Mouse (Mus musculus): ENCODE results near the gene Lmntd1.

Lmntd1 gene

DNA sequence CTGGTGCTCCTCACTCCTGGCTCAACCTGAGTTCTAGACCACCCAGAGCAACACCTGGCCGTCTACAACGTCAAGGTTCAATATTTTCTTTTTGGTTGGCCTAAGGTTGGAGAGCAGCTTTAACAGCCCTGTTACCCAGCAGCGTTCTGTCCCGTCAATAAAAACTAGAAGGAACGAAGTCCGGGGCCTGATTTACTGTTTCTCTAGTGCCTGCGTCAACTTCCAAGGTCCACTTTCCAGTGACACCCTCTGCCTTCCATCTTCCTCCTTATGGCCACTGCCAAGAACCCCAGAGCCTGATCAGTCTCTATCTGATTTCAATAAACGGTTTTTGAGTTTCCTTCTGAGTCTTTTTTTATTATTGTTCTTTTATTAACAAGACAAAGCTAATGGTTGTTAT lies 267.8 kb downstream of the Lmntd1 start:
- in situ Hi-C loops (cut with MseI, MboI): loop anchor here in 1 of 2 experiments (10.0 kb wide), 1 partner anchor 162 kb away; no protein-coding TSS in a partner anchor

DNA sequence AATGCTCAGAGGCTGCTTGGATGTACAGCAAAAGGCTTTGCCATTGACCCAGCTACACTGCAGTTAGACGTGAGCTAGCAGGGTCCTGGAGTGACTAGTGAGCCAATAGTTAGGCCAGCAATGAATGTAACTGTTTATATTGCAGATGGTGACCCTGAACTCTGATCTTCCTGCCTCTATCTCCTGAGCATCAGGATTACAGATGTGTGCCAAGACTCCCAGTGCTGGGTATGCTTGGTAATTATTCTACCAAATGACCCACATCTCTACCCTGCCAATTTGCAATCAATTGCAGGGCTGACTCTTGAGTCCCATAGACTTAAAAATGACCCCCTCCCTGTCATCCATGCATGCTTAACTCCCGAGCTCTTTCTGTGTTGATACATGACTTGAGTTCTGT lies 269.4 kb downstream of the Lmntd1 start:
- in situ Hi-C loops (cut with MseI, MboI): loop anchor here (5.0 to 10.0 kb wide), 2 partner anchors 102 to 160 kb away; no protein-coding TSS in a partner anchor

DNA sequence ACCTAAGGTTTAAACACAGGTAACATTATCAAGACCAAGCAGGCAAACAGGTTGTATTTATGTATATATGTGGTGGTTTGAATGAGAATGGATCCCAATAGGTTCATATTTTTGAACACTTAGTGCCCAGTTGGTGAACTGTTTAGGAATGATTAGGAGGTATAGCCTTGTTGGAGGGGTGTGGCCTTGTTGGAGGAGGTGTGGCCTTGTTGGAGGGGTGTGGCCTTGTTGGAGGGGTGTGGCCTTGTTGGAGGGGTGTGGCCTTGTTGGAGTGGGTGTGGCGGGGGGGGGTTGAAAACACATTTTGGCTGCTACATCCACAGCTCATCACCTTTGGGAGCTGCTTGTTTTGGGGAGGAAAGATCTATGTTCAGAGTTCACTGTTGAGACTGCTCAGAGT lies 270.7 kb downstream of the Lmntd1 start:
- in situ Hi-C loops (cut with MseI, MboI): loop anchor here (5.0 to 10.0 kb wide), 2 partner anchors 101 to 159 kb away; no protein-coding TSS in a partner anchor

DNA sequence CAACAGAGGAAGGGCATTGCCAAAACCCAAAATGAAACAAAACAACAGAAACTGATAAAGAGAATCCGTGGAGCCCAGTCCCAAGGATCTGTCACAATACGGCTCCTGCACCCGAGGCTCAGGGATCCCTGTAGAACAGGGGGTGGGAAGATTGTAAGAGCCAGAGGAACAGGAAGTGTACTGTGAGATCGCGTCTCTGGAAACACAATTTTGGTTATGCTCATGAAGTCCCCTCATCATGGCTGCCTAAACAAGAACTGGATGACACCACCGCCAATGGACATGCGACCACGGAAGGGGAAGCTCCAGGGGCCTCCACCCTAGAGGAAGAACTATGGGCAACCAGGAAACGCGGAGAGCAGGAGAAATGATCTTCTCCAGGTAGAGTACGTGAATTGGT lies 271.3 kb downstream of the Lmntd1 start:
- in situ Hi-C loops (cut with MseI, MboI): loop anchor here (5.0 to 10.0 kb wide), 2 partner anchors 101 to 158 kb away; no protein-coding TSS in a partner anchor

DNA sequence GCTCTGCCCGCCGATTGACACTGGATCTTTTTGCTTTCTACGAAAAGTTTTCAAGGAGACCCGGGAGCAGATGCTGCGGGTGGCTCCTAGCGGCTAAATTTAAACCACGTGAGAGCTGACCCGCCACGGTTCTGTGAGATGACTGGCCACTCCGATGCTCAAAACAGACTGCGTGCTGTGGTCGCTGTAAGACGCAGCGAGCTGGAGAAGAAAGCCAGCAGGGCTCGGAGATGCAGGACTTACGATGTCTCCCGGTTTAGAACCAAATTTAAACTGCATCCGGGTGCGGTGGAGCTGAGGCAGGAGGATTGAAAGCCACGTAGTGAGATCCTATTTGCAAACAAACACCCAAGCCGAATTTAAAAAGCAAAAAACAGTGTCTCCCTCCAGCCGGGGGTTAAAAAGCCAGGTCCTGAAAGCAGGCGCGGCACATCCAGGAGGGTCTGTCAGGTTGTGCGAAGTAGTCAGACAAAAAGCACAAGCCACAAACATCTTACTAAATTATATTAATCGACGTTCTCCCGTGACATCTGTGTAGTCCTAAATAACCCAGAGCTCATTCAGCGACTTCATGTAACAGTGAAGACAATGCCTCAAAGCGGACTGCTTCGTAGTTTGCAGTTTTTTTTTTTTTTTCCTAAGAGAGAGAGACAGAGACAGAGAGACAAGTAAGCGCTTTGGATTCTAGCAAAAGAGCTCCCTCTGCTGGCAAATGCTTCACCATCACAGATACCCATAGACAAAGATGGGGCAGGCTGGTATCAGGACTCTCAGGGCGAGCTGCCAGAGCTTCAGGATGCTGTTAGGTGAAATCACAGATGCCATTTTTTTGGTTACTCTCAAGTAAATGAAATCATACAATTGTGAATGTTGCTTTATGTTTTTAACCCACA lies 272.6 kb downstream of the Lmntd1 start:
- in situ Hi-C loops (cut with MseI, MboI): loop anchor here (5.0 to 10.0 kb wide), 2 partner anchors 99 to 157 kb away; no protein-coding TSS in a partner anchor

DNA sequence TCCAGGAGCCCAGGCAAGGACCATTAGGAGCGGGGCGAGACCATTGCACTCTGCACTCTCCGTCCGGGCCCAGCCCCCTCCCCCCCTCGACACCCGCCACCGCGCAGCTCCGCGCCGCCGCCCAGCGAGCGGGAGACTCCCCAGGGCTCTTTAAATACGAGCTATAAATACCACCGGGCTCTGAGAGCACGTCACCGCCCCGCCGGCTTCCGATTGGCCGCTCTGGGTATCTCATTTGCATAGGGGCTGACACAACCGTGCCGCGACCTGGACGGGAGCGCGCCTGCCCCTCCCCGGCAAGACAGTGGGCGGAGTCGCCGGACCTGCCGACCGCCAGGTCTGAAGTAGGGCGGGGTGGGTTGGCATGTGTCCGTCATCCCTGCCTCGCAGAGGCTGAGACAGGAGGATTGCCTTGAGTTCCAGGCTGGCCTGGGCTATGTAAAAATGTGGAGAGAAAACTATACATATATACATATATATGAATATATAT lies 273.4 kb downstream of the Lmntd1 start:
- in situ Hi-C loops (cut with MseI, MboI): loop anchor here (5.0 to 10.0 kb wide), 2 partner anchors 98 to 156 kb away; no protein-coding TSS in a partner anchor

DNA sequence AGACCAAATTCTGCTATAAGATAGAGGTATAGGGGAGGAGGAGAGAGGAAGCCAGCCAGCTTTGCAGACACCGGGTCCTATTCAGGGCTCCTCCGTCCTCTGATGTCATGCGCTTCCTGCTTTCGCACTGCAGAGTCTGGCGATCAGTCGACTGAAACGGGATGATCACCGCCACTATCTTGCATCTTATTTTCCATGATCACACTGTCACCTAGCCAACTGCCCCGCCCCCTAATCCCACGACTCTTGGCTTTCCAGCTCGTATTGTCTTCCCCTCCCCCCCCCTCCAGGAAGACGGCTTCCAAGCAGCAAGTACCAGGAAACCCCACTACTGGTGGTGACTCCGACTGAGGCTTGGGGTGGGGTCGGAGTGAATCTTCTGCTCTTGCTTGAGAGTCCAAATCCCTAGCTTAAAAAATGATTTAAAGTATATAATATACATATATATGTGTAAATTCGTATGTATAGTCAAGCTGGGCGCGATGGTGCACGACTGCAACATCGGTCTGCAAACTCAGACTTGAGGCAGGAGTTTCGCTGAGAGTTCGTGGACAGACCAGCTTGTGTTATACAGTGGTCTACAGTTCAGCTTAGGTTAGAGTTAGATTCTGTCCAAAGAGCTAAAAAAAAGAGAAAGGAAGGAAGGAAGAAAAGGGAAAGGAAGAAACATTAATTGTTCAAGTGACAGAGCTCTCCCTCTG lies 274.0 kb downstream of the Lmntd1 start:
- in situ Hi-C loops (cut with MseI, MboI): loop anchor here (5.0 to 10.0 kb wide), 3 partner anchors 48 to 155 kb away; no protein-coding TSS in a partner anchor

DNA sequence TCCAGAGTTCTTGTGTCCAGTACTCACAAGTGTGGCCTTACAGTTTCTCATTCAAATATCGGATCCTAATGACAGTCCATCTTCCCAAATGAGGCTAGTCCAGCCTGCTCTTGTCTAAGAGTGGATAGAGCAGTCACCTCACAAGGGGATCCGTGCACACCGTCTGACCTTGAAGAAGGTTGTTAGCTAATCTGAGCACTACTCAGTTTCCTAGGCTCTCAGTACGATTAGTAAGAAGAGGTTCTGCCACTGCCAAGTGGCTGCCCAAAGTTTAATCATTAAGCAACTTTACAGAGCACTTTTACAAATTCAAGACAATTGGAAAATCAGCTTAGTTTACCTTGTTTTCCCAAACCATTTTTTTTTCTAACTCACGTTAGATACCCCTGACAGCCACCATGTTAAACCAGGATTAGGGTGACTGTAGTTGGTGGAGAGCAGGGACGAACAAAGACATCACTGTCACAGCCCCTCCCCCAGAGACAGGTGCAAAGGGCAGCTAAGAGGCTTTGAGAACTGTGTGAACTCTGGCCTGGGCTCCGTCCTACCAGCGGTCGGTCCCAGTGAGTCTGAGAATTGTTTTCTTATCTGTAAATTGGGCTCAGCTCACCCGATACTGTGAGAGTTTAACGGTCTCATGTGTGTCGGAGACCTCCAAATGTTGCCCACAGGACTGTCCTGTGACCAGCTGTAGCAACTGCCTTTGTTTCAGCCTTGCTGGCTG lies 275.4 kb downstream of the Lmntd1 start:
- in situ Hi-C loops (cut with MseI, MboI): loop anchor here in 1 of 2 experiments (5.0 kb wide), 1 partner anchor 46 kb away; no protein-coding TSS in a partner anchor

DNA sequence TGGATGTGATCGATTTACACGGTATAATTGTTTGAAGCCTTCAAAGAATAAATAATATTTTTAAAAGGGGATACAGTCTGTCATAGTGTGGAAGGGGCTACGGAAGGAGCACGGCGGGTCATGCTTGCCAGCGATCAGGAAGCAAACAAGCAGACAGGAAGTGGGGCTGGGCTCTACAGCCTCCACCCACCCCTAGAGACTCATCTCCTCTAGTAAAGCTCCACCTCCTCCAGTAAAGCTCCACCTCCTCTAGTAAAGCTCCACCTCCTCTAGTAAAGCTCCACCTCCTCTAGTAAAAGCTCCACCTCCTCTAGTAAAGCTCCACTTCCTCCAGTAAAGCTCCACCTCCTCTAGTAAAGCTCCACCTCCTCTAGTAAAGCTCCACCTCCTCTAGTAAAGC lies 276.6 kb downstream of the Lmntd1 start:
- in situ Hi-C loops (cut with MseI, MboI): loop anchor here in 1 of 2 experiments (5.0 kb wide), 1 partner anchor 45 kb away; no protein-coding TSS in a partner anchor

DNA sequence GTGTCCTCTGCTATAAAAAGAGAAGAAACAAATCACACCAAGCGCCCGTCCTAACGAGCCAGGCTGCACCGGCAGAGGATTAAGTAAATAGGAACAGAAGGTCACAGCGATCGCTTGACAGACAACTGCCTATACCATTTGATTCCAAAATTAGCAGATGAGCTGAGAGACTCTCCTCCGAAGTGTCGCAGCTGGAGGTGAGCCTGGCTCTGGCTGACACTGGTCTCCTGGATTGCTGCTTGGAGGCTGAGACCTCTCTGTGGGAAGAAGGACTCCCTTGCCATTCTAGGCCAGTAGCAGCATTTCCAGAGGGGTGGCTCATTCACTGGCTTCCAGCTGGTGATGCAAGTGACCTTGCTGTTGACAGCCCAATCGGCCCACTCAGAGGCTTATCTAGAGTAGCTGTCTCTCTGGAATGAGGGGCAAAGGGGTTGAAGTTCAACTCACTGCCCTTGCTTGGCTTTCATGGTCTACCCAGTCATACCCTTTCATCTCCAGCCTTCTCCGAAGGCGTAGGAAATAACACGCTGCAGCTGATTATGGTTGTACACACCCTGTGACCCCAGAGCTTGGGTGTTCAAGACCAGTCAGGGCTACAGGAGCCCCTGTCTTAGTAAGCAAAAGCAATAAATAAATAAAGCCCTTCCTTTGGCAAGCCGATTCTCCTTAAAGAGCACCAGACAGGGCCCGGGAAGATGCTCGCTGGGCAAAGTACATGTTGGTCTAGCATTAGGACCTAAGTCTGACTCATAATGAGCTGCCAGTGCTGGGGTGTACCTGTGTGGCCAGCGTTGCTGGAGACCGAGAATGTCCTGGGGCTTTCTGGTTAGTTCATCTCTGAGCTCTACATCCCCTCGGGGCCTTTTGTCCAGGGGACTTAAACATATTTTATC lies 278.0 kb downstream of the Lmntd1 start:
- in situ Hi-C loops (cut with MseI, MboI): loop anchor here in 1 of 2 experiments (5.0 kb wide), 1 partner anchor 44 kb away; no protein-coding TSS in a partner anchor

DNA sequence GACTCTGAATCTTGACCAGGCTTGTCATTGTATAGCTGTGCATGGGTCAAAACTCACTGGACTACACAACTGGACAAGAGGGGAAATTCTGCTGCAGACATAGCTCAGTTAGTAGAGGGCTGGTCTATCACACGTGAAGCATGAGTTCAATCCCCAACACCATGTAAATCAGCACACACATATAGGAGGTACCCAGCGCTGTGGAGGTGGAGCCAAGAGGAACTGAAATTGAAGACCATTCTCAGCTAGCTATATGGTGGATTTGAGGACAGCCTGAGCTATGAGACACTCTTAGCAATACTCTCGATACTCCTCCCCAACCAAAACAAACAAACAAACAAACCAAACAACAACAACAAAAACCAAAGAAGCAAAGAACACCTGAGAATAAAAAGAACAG lies 279.9 kb downstream of the Lmntd1 start:
- in situ Hi-C loops (cut with MseI, MboI): no loop called here

DNA sequence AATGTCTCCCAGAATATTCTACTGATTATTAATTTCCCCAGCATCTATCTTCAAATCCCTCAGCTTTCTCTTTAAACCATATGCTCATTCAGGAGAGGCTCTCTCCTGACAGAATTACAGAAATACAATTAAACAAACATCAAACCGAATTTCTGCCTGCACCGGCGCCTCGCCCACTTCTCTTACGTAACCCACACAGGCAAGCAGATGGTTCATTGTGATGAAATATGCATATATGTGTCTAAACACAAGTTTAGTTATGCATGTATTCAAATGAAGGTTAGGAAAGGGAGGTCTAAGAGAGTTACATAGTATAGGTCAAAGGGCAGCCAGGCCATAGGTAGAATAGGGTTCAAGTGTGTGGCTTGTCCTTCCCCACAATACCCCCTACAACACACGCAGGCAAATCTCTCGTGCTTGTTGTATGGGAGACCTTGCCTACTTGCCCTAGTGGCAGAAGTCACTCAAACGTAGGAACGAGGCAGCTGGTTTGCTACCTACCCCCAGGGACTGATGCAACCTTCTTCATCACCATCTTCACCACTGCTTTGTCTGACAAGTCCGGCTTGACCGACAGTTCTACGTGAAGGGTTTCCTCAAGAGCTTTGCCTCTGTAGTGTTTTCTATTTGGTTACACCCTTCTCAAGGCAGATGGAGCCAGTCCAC lies 287.8 kb downstream of the Lmntd1 start:
- in situ Hi-C loops (cut with MseI, MboI): no loop called here

DNA sequence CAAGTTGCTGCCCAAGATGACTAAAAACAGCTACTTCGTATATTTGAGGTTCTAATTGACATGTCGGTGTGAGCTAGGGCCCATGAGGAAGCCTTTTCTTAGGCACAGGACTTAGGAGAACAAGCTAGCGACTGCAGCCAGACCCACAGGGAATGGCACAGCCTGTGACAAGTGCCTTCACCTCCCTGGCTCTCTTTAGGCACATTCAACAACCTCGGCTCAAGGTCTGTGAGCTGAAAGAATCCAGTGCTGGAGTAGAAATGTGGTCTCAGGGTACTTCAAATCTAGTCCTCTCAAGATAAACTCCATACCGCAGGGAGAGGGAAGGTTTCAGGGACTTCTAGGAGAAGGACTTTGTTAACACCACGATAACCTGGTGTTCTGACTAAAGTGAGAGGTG lies 289.0 kb downstream of the Lmntd1 start:
- in situ Hi-C loops (cut with MseI, MboI): no loop called here

DNA sequence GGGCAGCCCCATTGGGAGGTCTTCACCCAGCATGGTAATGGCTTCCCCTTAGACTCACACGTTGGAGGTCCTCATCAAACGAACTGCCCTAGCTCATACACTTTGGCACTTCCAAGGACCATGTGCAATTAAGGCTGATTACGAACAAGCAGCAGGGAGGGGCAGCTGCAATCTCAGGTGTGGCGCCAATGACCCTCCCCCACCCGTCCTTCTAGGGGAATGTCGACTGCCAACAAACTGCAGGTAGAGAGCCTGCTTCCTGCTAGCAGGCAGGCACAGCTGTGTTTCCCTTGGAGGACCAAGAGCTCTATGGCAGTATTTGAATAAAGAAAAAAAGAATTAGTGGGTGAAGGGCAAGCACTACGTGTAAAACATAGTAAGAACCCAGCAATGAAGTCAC lies 289.6 kb downstream of the Lmntd1 start:
- in situ Hi-C loops (cut with MseI, MboI): no loop called here

DNA sequence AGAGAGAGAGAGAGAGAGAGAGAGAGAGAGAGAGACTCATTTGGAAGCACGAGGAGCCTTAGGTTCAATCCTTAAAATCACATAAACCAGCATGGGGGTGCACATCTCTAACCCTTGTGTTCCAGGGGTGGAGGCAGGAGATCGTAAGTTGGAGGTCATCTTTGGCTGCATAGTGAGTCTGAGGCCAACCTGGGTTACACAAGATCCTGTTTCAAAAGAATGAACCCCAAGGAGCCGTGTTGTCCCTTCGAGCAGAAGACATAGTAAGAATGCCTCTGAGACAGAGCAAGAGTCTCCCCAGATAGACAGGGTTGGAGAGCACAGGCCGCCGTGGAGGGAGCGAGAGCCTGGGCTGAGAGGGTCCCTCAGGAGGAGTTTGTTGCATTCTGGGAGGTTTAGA lies 291.9 kb downstream of the Lmntd1 start:
- in situ Hi-C loops (cut with MseI, MboI): no loop called here

DNA sequence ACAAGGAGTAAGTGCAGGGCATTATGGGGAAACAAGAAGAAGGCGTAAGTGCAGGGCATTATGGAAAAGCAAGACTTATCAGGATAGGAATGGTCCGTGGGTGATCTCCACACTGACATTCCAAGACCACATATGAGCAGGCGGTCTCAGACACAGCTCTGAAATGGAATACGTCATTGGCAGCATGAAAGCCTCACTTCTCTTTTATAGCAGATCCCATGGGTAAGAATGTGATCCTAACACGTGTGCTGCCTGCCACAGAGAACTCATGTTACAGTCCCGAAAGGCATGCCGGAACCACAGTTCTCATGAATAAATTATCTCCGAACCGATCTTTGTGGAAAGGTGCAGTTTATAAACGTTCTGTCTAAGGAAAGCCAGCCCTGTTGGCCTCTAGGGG lies 294.0 kb downstream of the Lmntd1 start:
- in situ Hi-C loops (cut with MseI, MboI): no loop called here

All from mouse trophoblast stem cell (cell line).